Mouse (Mus musculus): ENCODE measurements around the gene Slc39a11. TPM values are rescaled to one million over a fixed set of nuclear protein-coding genes. Genes with fewer than 3 reads are reported as not detected.

The Slc39a11 gene
- polyA plus RNA-seq, 1 experiment from 2014 or later: 33.9 TPM

- Histone ChIP-seq H3K4me3 (no peak overlapping the region), H3K27me3 (replicated peaks) (no peaks in the 10 kb centered on the region), H3K4me2 (no peak overlapping the region), H3K4me1 (peaks cover 4% of the 10 kb centered on the region; the same call in 1 of the 2 replicates), H3K36me3 (replicated peaks) (no peaks in the 10 kb centered on the region), H3K9ac (no peak overlapping the region), H3K9me3 (no peaks in the 10 kb centered on the region), H3K27ac (no peak overlapping the region)
- 92% methylated on average over 11 of the region's 11 CpGs for WGBS
- no peak for ATAC-seq (replicated peaks)
These were observed 105.8 kb downstream of the Slc39a11 start for GRCm38 (mm10) chr11:113544017-113544640.

GRCm38 (mm10) chr11:113541073-113541472 lies 108.8 kb downstream of the Slc39a11 start:
- 98% methylated on average over 8 of the region's 8 CpGs for WGBS
- Histone ChIP-seq H3K4me2 (no peak overlapping the region), H3K36me3 (replicated peaks) (no peaks in the 10 kb centered on the region), H3K27ac (no peak overlapping the region), H3K9ac (no peak overlapping the region), H3K4me1 (peaks cover 4% of the 10 kb centered on the region; the same call in 1 of the 2 replicates), H3K27me3 (replicated peaks) (no peaks in the 10 kb centered on the region), H3K4me3 (no peak overlapping the region), H3K9me3 (no peaks in the 10 kb centered on the region)
- no peak for ATAC-seq (replicated peaks)

- no peaks in the 10 kb centered on the region for H3K9me3 ChIP-seq
- H3K9ac ChIP-seq: no peak overlapping the region
- H3K27ac ChIP-seq: no peak overlapping the region; the same call in 1 of the 2 replicates
- H3K4me1 ChIP-seq: peaks cover 4% of the 10 kb centered on the region; the same call in 1 of the 2 replicates
- H3K4me2 ChIP-seq: no peak overlapping the region
- WGBS: 39% methylated on average over 15 of the region's 15 CpGs
- no peak overlapping the region for H3K4me3 ChIP-seq
- H3K27me3 ChIP-seq (replicated peaks): no peaks in the 10 kb centered on the region
- ATAC-seq (replicated peaks): peak; percentile 66; the same call in 1 of the 2 replicates
- H3K36me3 ChIP-seq (replicated peaks): no peaks in the 10 kb centered on the region
These were observed 110.2 kb downstream of the Slc39a11 start for GRCm38 (mm10) chr11:113539502-113540209.

GRCm38 (mm10) chr11:113539079-113539478 lies 110.8 kb downstream of the Slc39a11 start:
- H3K4me3 ChIP-seq: no peak overlapping the region
- ATAC-seq (replicated peaks): no peak
- no peaks in the 10 kb centered on the region for H3K9me3 ChIP-seq
- H3K9ac ChIP-seq: no peak overlapping the region
- no peak overlapping the region for H3K4me2 ChIP-seq
- H3K27me3 ChIP-seq (replicated peaks): no peaks in the 10 kb centered on the region
- peak overlapping the region; percentile 26; the same call in 1 of the 2 replicates for H3K27ac ChIP-seq
- 44% methylated on average over 6 of the region's 6 CpGs for WGBS
- H3K4me1 ChIP-seq: peaks cover 7% of the 10 kb centered on the region; the same call in 1 of the 2 replicates
- no peaks in the 10 kb centered on the region for H3K36me3 ChIP-seq (replicated peaks)

DNA sequence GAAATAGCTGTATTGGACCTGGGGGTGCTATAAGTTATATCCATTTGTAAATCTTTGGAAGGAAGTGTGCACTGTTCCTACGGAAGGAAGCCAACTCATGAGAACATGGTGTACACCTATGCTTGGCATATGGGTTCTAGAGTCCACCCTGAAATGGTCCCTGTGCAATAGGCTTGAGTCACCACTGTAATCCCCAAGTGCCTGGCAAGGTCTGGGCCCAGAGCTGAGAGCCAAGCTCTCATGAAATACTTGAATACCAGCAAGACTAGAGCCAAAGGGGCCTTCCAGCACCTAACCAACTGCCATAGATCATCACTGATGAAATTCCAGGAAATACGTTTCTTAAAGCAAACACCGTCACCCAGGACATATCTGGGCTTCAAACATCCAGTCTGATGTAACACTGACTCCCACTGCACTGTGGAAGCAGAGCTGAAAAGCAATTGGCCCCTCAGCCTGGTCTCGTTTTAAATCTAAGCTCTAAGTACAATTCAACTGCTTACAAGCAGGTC lies 111.4 kb downstream of the Slc39a11 start:
- H3K4me3 ChIP-seq: no peak overlapping the region
- no peaks in the 10 kb centered on the region for H3K36me3 ChIP-seq (replicated peaks)
- H3K27me3 ChIP-seq (replicated peaks): no peaks in the 10 kb centered on the region
- no peaks in the 10 kb centered on the region for H3K9me3 ChIP-seq
- ATAC-seq (replicated peaks): no peak
- no peak overlapping the region for H3K4me2 ChIP-seq
- peak overlapping the region; percentile 26; the same call in 1 of the 2 replicates for H3K27ac ChIP-seq
- no peak overlapping the region for H3K9ac ChIP-seq
- H3K4me1 ChIP-seq: peaks cover 12% of the 10 kb centered on the region; the same call in 1 of the 2 replicates
- WGBS: 89% methylated on average over 4 of the region's 4 CpGs

- Histone ChIP-seq H3K27ac (no peak overlapping the region), H3K4me2 (no peak overlapping the region), H3K9ac (no peak overlapping the region), H3K36me3 (replicated peaks) (no peaks in the 10 kb centered on the region), H3K4me3 (no peak overlapping the region), H3K9me3 (no peaks in the 10 kb centered on the region), H3K4me1 (peaks cover 12% of the 10 kb centered on the region; the same call in 1 of the 2 replicates), H3K27me3 (replicated peaks) (no peaks in the 10 kb centered on the region)
- ATAC-seq (replicated peaks): no peak
- 94% methylated on average over 7 of the region's 7 CpGs for whole genome bisulfite sequencing
These were observed 112.2 kb downstream of the Slc39a11 start for GRCm38 (mm10) chr11:113537715-113538114.

- H3K27ac ChIP-seq: no peak overlapping the region
- H3K4me1 ChIP-seq: peaks cover 12% of the 10 kb centered on the region; the same call in 1 of the 2 replicates
- WGBS: 88% methylated on average over 8 of the region's 8 CpGs
- H3K27me3 ChIP-seq (replicated peaks): no peaks in the 10 kb centered on the region
- no peaks in the 10 kb centered on the region for H3K36me3 ChIP-seq (replicated peaks)
- H3K9me3 ChIP-seq: no peaks in the 10 kb centered on the region
- H3K9ac ChIP-seq: no peak overlapping the region
- no peak for ATAC-seq (replicated peaks)
- no peak overlapping the region for H3K4me2 ChIP-seq
- no peak overlapping the region for H3K4me3 ChIP-seq
These were observed 112.7 kb downstream of the Slc39a11 start for GRCm38 (mm10) chr11:113537199-113537586.

DNA sequence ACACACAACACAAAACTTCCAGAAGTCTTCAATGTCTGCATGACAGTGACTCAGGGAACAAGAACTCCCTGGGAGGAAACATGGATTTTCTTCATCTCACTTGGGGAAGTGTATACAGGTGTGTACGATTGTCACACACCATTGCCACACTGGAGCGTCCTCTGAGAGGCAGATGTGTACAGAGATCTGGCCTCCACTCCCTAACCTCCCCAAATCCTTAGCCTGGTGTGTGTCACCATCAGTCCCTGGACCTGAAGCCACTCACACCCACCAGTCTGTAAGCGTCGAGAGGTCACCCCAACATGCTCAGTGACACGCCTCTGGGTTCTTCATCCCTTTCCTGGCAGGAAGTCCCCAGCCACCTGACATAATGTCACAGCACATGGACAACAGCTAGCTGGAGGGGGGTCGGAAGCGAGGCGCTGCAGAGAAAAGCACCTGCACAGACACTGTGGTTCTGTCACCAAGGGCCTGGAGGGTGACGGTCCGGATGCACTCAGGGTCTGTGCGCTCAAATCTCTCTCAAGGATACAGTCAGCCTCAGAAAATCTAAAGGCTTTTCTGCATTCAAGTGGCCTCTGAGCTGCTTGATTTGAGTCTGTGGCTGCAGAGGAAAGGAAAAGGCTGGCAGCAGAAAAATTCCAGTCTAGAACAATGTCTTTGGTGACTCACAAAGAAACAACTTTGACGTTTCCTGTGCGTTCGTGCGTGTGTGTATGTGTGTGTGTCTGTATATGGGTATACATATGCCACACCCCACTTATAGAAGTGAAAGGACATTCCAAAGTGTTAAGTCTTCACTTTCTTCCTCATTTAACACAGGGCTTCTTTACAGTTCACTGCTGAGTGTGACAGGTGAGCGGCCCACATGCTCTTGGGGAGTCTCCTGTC lies 113.3 kb downstream of the Slc39a11 start:
- ATAC-seq (replicated peaks): no peak
- no peak overlapping the region for H3K4me2 ChIP-seq
- H3K36me3 ChIP-seq (replicated peaks): no peaks in the 10 kb centered on the region
- WGBS: 88% methylated on average over 16 of the region's 16 CpGs
- no peaks in the 10 kb centered on the region for H3K9me3 ChIP-seq
- no peak overlapping the region for H3K4me3 ChIP-seq
- no peaks in the 10 kb centered on the region for H3K27me3 ChIP-seq (replicated peaks)
- H3K27ac ChIP-seq: no peak overlapping the region
- peaks cover 12% of the 10 kb centered on the region; the same call in 1 of the 2 replicates for H3K4me1 ChIP-seq
- H3K9ac ChIP-seq: no peak overlapping the region

DNA sequence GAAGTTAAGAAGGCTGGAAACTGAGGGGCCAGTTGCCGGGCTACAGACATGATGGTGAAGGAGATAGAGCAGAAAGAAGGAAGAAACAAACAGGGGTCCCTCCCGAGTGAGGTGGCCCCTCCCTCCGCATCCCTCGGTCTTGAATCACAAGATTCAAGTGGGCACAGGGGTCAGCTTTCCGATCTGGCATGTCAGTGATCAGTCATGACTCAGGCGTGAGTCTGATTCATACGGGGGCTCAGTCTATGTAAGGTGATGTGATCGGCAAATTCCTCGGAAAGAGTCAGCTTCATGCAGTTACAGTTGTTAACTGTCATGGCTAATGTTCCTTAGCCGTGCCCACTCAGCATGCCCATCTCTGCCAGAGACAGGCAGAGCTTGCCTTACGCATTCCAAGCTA lies 115.5 kb downstream of the Slc39a11 start:
- 86% methylated on average over 11 of the region's 11 CpGs for WGBS
- H3K36me3 ChIP-seq (replicated peaks): no peaks in the 10 kb centered on the region
- no peak overlapping the region for H3K4me2 ChIP-seq
- H3K27ac ChIP-seq: no peak overlapping the region
- H3K4me3 ChIP-seq: no peak overlapping the region
- no peak overlapping the region for H3K9ac ChIP-seq
- no peak for ATAC-seq (replicated peaks)
- H3K4me1 ChIP-seq: peaks cover 8% of the 10 kb centered on the region; the same call in 1 of the 2 replicates
- no peaks in the 10 kb centered on the region for H3K9me3 ChIP-seq
- no peaks in the 10 kb centered on the region for H3K27me3 ChIP-seq (replicated peaks)

GRCm38 (mm10) chr11:113533931-113534330 lies 115.9 kb downstream of the Slc39a11 start:
- Histone ChIP-seq H3K4me2 (no peak overlapping the region), H3K27me3 (replicated peaks) (no peaks in the 10 kb centered on the region), H3K9ac (no peak overlapping the region), H3K27ac (no peak overlapping the region), H3K36me3 (replicated peaks) (no peaks in the 10 kb centered on the region), H3K4me3 (no peak overlapping the region), H3K4me1 (peaks cover 8% of the 10 kb centered on the region; the same call in 1 of the 2 replicates), H3K9me3 (no peaks in the 10 kb centered on the region)
- 48% methylated on average over 7 of the region's 7 CpGs for WGBS
- ATAC-seq (replicated peaks): no peak

- Histone ChIP-seq H3K4me1 (no peaks in the 10 kb centered on the region), H3K27ac (no peak overlapping the region), H3K4me3 (no peak overlapping the region), H3K9me3 (no peaks in the 10 kb centered on the region), H3K27me3 (replicated peaks) (no peaks in the 10 kb centered on the region), H3K9ac (no peak overlapping the region), H3K36me3 (replicated peaks) (no peaks in the 10 kb centered on the region), H3K4me2 (no peak overlapping the region)
- no peak for ATAC-seq (replicated peaks)
- 83% methylated on average over 3 of the region's 3 CpGs for WGBS
These were observed 121.5 kb downstream of the Slc39a11 start for GRCm38 (mm10) chr11:113528391-113528790.

GRCm38 (mm10) chr11:113525731-113526130 lies 124.1 kb downstream of the Slc39a11 start:
- Histone ChIP-seq H3K36me3 (replicated peaks) (no peaks in the 10 kb centered on the region), H3K9ac (no peak overlapping the region), H3K27me3 (replicated peaks) (no peaks in the 10 kb centered on the region), H3K27ac (no peak overlapping the region), H3K9me3 (no peaks in the 10 kb centered on the region), H3K4me1 (peaks cover 9% of the 10 kb centered on the region), H3K4me2 (no peak overlapping the region), H3K4me3 (no peak overlapping the region)
- 84% methylated on average over 18 of the region's 18 CpGs for WGBS
- no peak for ATAC-seq (replicated peaks)
